Mouse (Mus musculus) bone marrow macrophage, adult 2 months (primary cell): Measurements from ENCODE around the gene E130309D02Rik.

Experiments used
- CTCF ChIP-seq: IDR thresholded peaks from 2 replicates; pipeline ENCODE4 v1.5.1; 2012; ENCODE audit warnings: low read depth, mild to moderate bottlenecking, low read length, moderate library complexity
- POLR2A ChIP-seq: IDR thresholded peaks from 2 replicates; pipeline ENCODE4 v1.6.1; 2012; ENCODE audit warnings: mild to moderate bottlenecking, low read depth, low read length, borderline replicate concordance

- TF ChIP-seq CTCF (no peak), POLR2A (no peak)
Observed at GRCm38 (mm10) chr5:143270151-143270519, 45.0 kb downstream of the E130309D02Rik start.
